Mouse (Mus musculus): ENCODE results near the gene Trp53rkb. TPM values are rescaled to one million over a fixed set of nuclear protein-coding genes. Genes with fewer than 3 reads are reported as not detected.

Gene Trp53rkb
- total RNA-seq (2023): 10.9 TPM

DNA sequence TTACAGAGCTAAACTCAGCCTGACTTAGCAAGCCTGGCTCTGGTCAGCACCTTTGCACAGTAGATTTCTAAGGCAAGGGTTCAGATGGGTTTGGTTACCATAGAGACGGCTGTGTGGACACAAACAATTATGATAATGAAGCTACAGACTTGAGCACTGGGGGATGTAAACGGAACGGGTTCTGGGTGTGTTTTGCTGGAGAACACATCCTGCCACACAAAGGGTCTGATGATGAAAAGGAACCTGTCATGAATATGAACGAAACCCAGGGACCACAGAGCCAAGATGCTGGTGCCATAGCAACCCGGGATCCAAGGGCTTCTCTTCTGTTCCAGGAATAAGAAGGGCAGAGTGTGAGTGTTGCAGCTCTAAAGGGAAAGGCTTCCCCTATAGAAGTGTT is at the start of gene Trp53rkb:
TSS of gene Trp53rkb (plus strand) at position 177 of the 400 bp plus-strand sequence.

DNA sequence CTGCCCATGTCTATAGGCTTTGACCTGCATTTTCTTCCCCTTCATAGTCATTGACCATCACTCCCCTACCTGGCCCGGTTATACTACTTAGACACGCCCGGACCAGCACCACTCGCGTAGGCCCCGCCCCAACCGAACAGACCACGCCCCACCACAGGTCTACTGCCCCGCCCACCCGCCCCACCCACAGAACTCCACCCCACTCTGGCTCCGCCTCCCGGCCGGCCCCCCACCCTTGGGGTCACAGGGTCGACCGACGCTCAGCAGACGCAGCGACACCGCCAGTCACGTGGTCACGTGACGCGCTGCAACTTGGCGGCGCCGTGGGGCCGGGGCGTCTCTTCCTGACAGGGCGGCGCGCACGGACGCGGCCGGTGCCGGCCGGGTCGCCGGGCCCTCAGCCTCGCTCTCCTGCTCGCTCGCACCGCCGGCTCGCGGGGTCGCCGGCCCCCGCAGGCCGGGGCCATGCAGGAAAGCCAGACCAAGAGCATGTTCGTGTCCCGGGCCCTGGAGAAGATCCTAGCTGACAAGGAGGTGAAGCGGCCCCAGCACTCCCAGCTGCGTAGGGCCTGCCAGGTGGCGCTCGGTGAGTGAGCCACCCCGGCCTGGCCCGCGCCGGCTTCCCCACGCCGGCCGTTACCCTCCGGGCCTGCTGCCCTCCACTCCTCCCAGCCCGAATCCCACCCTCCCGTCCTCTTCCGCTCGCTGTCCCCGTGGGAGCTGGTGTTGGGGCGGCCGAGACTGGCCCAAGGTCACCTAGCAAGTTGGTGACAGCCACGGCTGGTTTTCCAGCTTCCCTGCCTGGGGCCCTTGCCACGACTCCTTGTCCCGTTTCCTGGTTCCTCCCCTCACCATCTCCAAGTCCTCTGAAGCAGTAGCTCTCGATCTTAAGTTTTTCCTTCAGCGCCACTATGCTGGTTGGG is 13.2 kb downstream of the Trp53rkb start, which contains the start of gene Arfgef2:
TSS of gene Arfgef2 (plus strand) at position 339 of the 923 bp plus-strand sequence.

Other genes with a start within 250 kb of the Trp53rkb start
- 170 TPM for gene Prex1, start 78.7 kb upstream of the Trp53rkb start, total RNA-seq (2023)
- 51.8 TPM for gene Arfgef2, start 13.1 kb downstream of the Trp53rkb start, total RNA-seq (2023)
- 69.4 TPM for gene Cse1l, start 113.5 kb downstream of the Trp53rkb start, total RNA-seq (2023)
- gene Stau1, start 203.8 kb downstream of the Trp53rkb start, total RNA-seq (2023): 94.3 TPM
- gene Ddx27, start 222.7 kb downstream of the Trp53rkb start, total RNA-seq (2023): 99.9 TPM